Mouse (Mus musculus): ENCODE measurements around the gene Gm10521. TPM values are rescaled to one million over a fixed set of nuclear protein-coding genes. Genes with fewer than 3 reads are reported as not detected.
"Not testable (repeated sequence)": the region's sequence is repeated elsewhere in the genome, so short reads cannot be mapped to it uniquely, and the experiment has no call there.

Gene Gm10521
- polyA plus RNA-seq (2014; fragmentation: Nextera tagmentation; extraction: Ambion mirVana) = not detected in 2 replicates

- WGBS = 57% methylated on average over 5 of the region's 5 CpGs
Measured at GRCm38 (mm10) chr1:171895364-171895763, at the start of gene Gm10521. TSS of gene Gm10521 (plus strand) at chr1:171895664.

DNA sequence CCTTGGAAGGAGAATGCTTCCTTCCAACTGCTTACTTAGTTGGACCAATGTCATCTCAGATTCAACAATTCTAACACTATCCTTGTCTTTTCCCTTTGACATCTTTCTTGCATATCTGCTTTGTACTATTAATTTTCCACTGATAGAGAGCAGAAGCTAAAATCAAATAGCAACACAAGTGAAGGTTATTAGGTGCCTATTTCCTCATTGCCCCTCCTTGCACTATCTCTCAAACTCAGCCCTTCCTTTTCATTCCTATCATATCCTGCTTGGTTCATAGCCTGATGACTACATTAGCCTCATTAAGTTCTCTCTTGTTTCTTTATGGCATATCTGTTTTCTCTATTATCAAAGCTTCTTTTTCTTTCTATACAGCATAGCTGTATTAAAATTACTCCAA, 47.3 kb upstream of the Gm10521 start:
- Histone ChIP-seq H3K4me1 (replicated peaks; ENCODE audit: control insufficient read depth, insufficient read depth, low read length) (no peaks in the 10 kb centered on the region), H3K27me3 (ENCODE audit: control insufficient read depth, insufficient read depth, low read length) (no peaks in the 10 kb centered on the region), H3K27ac (no peak overlapping the region), H3K36me3 (replicated peaks; ENCODE audit: control insufficient read depth, insufficient read depth) (no peaks in the 10 kb centered on the region), H3K4me3 (replicated peaks; ENCODE audit: low read length) (no peak overlapping the region), H3K9me3 (ENCODE audit: control insufficient read depth, low read length) (no peaks in the 10 kb centered on the region), H3K9ac (no peak overlapping the region), H3K4me2 (replicated peaks) (no peak overlapping the region)
- no peak for ATAC-seq (ENCODE audit: low FRiP score)
- DNase-seq (ENCODE audit: low spot score) = no peak

More at GRCm38 (mm10) chr1:171895364-171895763, at the start of gene Gm10521:
- not testable (repeated sequence) for H3K4me2 ChIP-seq (replicated peaks); DNase-seq (ENCODE audit: low spot score); H3K27me3 ChIP-seq (ENCODE audit: control insufficient read depth, insufficient read depth, low read length); H3K4me1 ChIP-seq (replicated peaks; ENCODE audit: control insufficient read depth, insufficient read depth, low read length); H3K27ac ChIP-seq; H3K36me3 ChIP-seq (replicated peaks; ENCODE audit: control insufficient read depth, insufficient read depth); H3K9me3 ChIP-seq (ENCODE audit: control insufficient read depth, low read length); ATAC-seq (ENCODE audit: low FRiP score); H3K9ac ChIP-seq; H3K4me3 ChIP-seq (replicated peaks; ENCODE audit: low read length)

- WGBS = 87% methylated on average over 4 of the region's 4 CpGs
- H3K4me1 ChIP-seq (replicated peaks; ENCODE audit: control insufficient read depth, insufficient read depth, low read length) = no peaks in the 10 kb centered on the region
Measured at GRCm38 (mm10) chr1:171848757-171849156, 46.7 kb upstream of the Gm10521 start.

GRCm38 (mm10) chr1:171849454-171849853, 46.0 kb upstream of the Gm10521 start:
- H3K9ac ChIP-seq = no peak overlapping the region
- WGBS = 91% methylated on average over 5 of the region's 5 CpGs
- H3K36me3 ChIP-seq (replicated peaks; ENCODE audit: control insufficient read depth, insufficient read depth) = no peaks in the 10 kb centered on the region

More at GRCm38 (mm10) chr1:171848757-171849156, 46.7 kb upstream of the Gm10521 start:
- Histone ChIP-seq H3K4me3 (replicated peaks; ENCODE audit: low read length) (no peak overlapping the region), H3K27me3 (ENCODE audit: control insufficient read depth, insufficient read depth, low read length) (no peaks in the 10 kb centered on the region), H3K4me2 (replicated peaks) (no peak overlapping the region), H3K9me3 (ENCODE audit: control insufficient read depth, low read length) (no peaks in the 10 kb centered on the region), H3K36me3 (replicated peaks; ENCODE audit: control insufficient read depth, insufficient read depth) (no peaks in the 10 kb centered on the region), H3K27ac (no peak overlapping the region), H3K9ac (no peak overlapping the region)
- no peak for ATAC-seq (ENCODE audit: low FRiP score)
- no peak for DNase-seq (ENCODE audit: low spot score)

GRCm38 (mm10) chr1:171865467-171865866, 30.0 kb upstream of the Gm10521 start:
- Histone ChIP-seq H3K9ac (no peak overlapping the region), H3K36me3 (replicated peaks; ENCODE audit: control insufficient read depth, insufficient read depth) (no peaks in the 10 kb centered on the region), H3K4me2 (replicated peaks) (no peak overlapping the region), H3K4me3 (replicated peaks; ENCODE audit: low read length) (no peak overlapping the region), H3K27ac (no peak overlapping the region), H3K27me3 (ENCODE audit: control insufficient read depth, insufficient read depth, low read length) (no peaks in the 10 kb centered on the region), H3K4me1 (replicated peaks; ENCODE audit: control insufficient read depth, insufficient read depth, low read length) (no peaks in the 10 kb centered on the region), H3K9me3 (ENCODE audit: control insufficient read depth, low read length) (no peaks in the 10 kb centered on the region)
- WGBS = 92% methylated on average over 4 of the region's 4 CpGs
- no peak for DNase-seq (ENCODE audit: low spot score)
- no peak for ATAC-seq (ENCODE audit: low FRiP score)

More at GRCm38 (mm10) chr1:171849454-171849853, 46.0 kb upstream of the Gm10521 start:
- Histone ChIP-seq H3K27ac (no peak overlapping the region), H3K9me3 (ENCODE audit: control insufficient read depth, low read length) (no peaks in the 10 kb centered on the region), H3K4me1 (replicated peaks; ENCODE audit: control insufficient read depth, insufficient read depth, low read length) (no peaks in the 10 kb centered on the region), H3K4me3 (replicated peaks; ENCODE audit: low read length) (no peak overlapping the region), H3K27me3 (ENCODE audit: control insufficient read depth, insufficient read depth, low read length) (no peaks in the 10 kb centered on the region), H3K4me2 (replicated peaks) (no peak overlapping the region)
- no peak for DNase-seq (ENCODE audit: low spot score)
- no peak for ATAC-seq (ENCODE audit: low FRiP score)

GRCm38 (mm10) chr1:171886989-171887388, 8.5 kb upstream of the Gm10521 start:
- H3K4me1 ChIP-seq (replicated peaks; ENCODE audit: control insufficient read depth, insufficient read depth, low read length) = no peaks in the 10 kb centered on the region
- no peak overlapping the region for H3K9ac ChIP-seq
- no peaks in the 10 kb centered on the region for H3K36me3 ChIP-seq (replicated peaks; ENCODE audit: control insufficient read depth, insufficient read depth)
- no peak overlapping the region for H3K4me3 ChIP-seq (replicated peaks; ENCODE audit: low read length)
- H3K27ac ChIP-seq = no peak overlapping the region
- DNase-seq (ENCODE audit: low spot score) (no peak), ATAC-seq (ENCODE audit: low FRiP score) (no peak)
- H3K4me2 ChIP-seq (replicated peaks) = no peak overlapping the region
- H3K27me3 ChIP-seq (ENCODE audit: control insufficient read depth, insufficient read depth, low read length) = no peaks in the 10 kb centered on the region
- no peaks in the 10 kb centered on the region for H3K9me3 ChIP-seq (ENCODE audit: control insufficient read depth, low read length)
- 83% methylated on average over 1 of the region's 1 CpGs for WGBS

GRCm38 (mm10) chr1:171904011-171904410, 8.5 kb downstream of the Gm10521 start:
- ATAC-seq (ENCODE audit: low FRiP score) = no peak
- no peaks in the 10 kb centered on the region for H3K27me3 ChIP-seq (ENCODE audit: control insufficient read depth, insufficient read depth, low read length)
- H3K4me2 ChIP-seq (replicated peaks) = no peak overlapping the region
- no peaks in the 10 kb centered on the region for H3K4me1 ChIP-seq (replicated peaks; ENCODE audit: control insufficient read depth, insufficient read depth, low read length)
- H3K4me3 ChIP-seq (replicated peaks; ENCODE audit: low read length) = no peak overlapping the region
- no peak for DNase-seq (ENCODE audit: low spot score)
- no peaks in the 10 kb centered on the region for H3K36me3 ChIP-seq (replicated peaks; ENCODE audit: control insufficient read depth, insufficient read depth)
- H3K27ac ChIP-seq = no peak overlapping the region
- no peaks in the 10 kb centered on the region for H3K9me3 ChIP-seq (ENCODE audit: control insufficient read depth, low read length)
- H3K9ac ChIP-seq = no peak overlapping the region
- 86% methylated on average over 1 of the region's 1 CpGs for WGBS

DNA sequence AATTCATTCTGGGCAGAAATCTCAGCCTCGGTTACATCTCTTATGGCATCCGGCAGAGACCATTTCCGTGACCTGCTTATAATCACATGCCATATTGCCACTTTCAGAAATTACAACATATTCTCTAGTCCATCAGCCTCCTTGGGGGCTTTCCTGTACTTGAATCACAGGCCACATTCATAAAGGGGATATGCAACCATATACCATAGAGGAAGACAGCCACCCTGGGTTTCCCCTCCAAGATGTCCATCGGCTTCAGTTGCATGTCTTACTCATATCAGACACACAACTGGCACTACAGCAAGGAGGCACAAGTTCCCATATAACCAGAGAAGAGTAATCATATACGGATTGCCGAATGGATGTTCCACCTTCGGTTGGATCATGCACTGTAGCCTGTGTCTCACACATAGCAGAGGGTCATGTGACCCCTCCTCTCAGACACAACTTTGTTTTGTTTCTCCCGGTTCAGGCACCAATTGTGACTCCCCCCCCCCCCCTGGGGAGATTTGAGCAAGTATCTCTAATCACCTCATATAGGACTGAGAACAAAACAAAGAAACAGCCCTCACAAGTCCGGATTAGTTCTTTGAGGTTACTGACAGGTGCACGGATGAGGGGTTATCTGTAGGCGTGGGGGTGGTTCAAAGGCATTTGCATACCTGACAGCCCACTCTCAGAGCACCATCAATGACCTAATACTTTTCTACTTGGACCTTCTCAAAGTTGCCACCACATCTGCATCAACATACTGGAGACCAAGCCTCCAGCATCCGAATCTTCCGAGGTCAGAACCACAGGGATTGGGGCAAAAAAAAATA, 20.4 kb downstream of the Gm10521 start:
- H3K27me3 ChIP-seq (ENCODE audit: control insufficient read depth, insufficient read depth, low read length) = no peaks in the 10 kb centered on the region
- H3K36me3 ChIP-seq (replicated peaks; ENCODE audit: control insufficient read depth, insufficient read depth) = no peaks in the 10 kb centered on the region
- no peak overlapping the region for H3K4me3 ChIP-seq (replicated peaks; ENCODE audit: low read length)
- H3K9me3 ChIP-seq (ENCODE audit: control insufficient read depth, low read length) = 0 out of 2 replicates have a peak, but pooled peaks cover 4% of the 10 kb centered on the region
- no peak overlapping the region for H3K27ac ChIP-seq
- H3K4me1 ChIP-seq (replicated peaks; ENCODE audit: control insufficient read depth, insufficient read depth, low read length) = no peaks in the 10 kb centered on the region
- 82% methylated on average over 13 of the region's 13 CpGs for WGBS
- no peak overlapping the region for H3K4me2 ChIP-seq (replicated peaks)
- DNase-seq (ENCODE audit: low spot score) (no peak), ATAC-seq (ENCODE audit: low FRiP score) (no peak)
- no peak overlapping the region for H3K9ac ChIP-seq

- Histone ChIP-seq H3K4me1 (replicated peaks; ENCODE audit: control insufficient read depth, insufficient read depth, low read length) (no peaks in the 10 kb centered on the region), H3K9me3 (ENCODE audit: control insufficient read depth, low read length) (no peaks in the 10 kb centered on the region), H3K36me3 (replicated peaks; ENCODE audit: control insufficient read depth, insufficient read depth) (no peaks in the 10 kb centered on the region), H3K27me3 (ENCODE audit: control insufficient read depth, insufficient read depth, low read length) (no peaks in the 10 kb centered on the region), H3K4me3 (replicated peaks; ENCODE audit: low read length) (no peak within 1 kb of the TSS), H3K27ac (no peak within 1 kb of the TSS), H3K4me2 (replicated peaks) (no peak within 1 kb of the TSS), H3K9ac (no peak within 1 kb of the TSS)
- ATAC-seq (ENCODE audit: low FRiP score) (no peak), DNase-seq (ENCODE audit: low spot score) (no peak)
- whole genome bisulfite sequencing = 86% methylated on average over 14 of the region's 14 CpGs
Measured at GRCm38 (mm10) chr1:171917305-171918039, 22.0 kb downstream of the Gm10521 start, which contains the start of gene Slamf6. TSS of gene Slamf6 (plus strand) at chr1:171917515.
